Mouse (Mus musculus) layer of hippocampus, adult 2 months (tissue): ENCODE measurements at regions not wholly inside any gene's neighbourhood (a gene's known extent, or its start where the extent isn't known, plus 50 kb on each side); places are given as distances from the start of the nearest gene placed in this dataset.

ENCODE experiments used
- DNase-seq, 2 experiments: peaks; one replicate each; pipeline ENCODE4 v3.0.0; 2022; ENCODE audit warnings: low spot score in 2 of 2
- H3K27ac ChIP-seq: fragments of 200-600 bp; 2 replicates; pipeline ENCODE4 v1.8.1; 2022
- H3K4me3 ChIP-seq: fragments of 200-600 bp; 2 replicates; pipeline ENCODE4 v1.8.1; 2022; ENCODE audit warnings: mild to moderate bottlenecking
- CTCF ChIP-seq: fragments of 200-600 bp; conservative IDR thresholded peaks from 2 replicates; pipeline ENCODE4 v1.8.1; 2022; ENCODE audit warnings: antibody characterized with exemption, mild to moderate bottlenecking, moderate library complexity

GRCm38 (mm10) chr12:106514057-106514456 is 504.0 kb downstream of the Vrk1 start:
- no peak overlapping the region for H3K27ac ChIP-seq
- TF ChIP-seq CTCF: no peak
- H3K4me3 ChIP-seq: no peak overlapping the region
- no peak for DNase-seq

- no peak overlapping the region for H3K4me3 ChIP-seq
- H3K27ac ChIP-seq: no peak overlapping the region
- no peak for TF ChIP-seq CTCF
- no peak for DNase-seq
These were observed 505.3 kb downstream of the Vrk1 start for GRCm38 (mm10) chr12:106515257-106515788.

- TF ChIP-seq CTCF: no peak
- H3K27ac ChIP-seq: no peak overlapping the region
- DNase-seq: no peak
- no peak overlapping the region for H3K4me3 ChIP-seq
These were observed 509.1 kb downstream of the Vrk1 start for GRCm38 (mm10) chr12:106519141-106519540.

GRCm38 (mm10) chr12:106524411-106524810 is 514.4 kb downstream of the Vrk1 start:
- Histone ChIP-seq H3K27ac (no peak overlapping the region), H3K4me3 (no peak overlapping the region)
- TF ChIP-seq CTCF: no peak
- no peak for DNase-seq

- TF ChIP-seq CTCF: no peak
- no peak overlapping the region for H3K27ac ChIP-seq
- no peak overlapping the region for H3K4me3 ChIP-seq
- no peak for DNase-seq
These were observed 517.1 kb downstream of the Vrk1 start for GRCm38 (mm10) chr12:106527116-106527515.

GRCm38 (mm10) chr12:106527699-106528434 is 517.8 kb downstream of the Vrk1 start:
- Histone ChIP-seq H3K27ac (peak overlapping the region; percentile 4), H3K4me3 (no peak overlapping the region)
- TF ChIP-seq CTCF: no peak
- DNase-seq: peak in 1 of 2 experiments; percentile 18

GRCm38 (mm10) chr12:106528521-106528920 is 518.5 kb downstream of the Vrk1 start:
- TF ChIP-seq CTCF: no peak
- no peak overlapping the region for H3K27ac ChIP-seq
- no peak for DNase-seq
- no peak overlapping the region for H3K4me3 ChIP-seq

- DNase-seq: peak; percentile 29 to 34
- TF ChIP-seq CTCF: no peak
- Histone ChIP-seq H3K27ac (no peak overlapping the region), H3K4me3 (no peak overlapping the region)
These were observed 519.1 kb downstream of the Vrk1 start for GRCm38 (mm10) chr12:106529175-106529574.

GRCm38 (mm10) chr12:106535086-106535485 is 525.1 kb downstream of the Vrk1 start:
- H3K27ac ChIP-seq: no peak overlapping the region
- TF ChIP-seq CTCF: no peak
- DNase-seq: no peak
- no peak overlapping the region for H3K4me3 ChIP-seq

GRCm38 (mm10) chr12:106535628-106536288 is 525.7 kb downstream of the Vrk1 start:
- H3K4me3 ChIP-seq: no peak overlapping the region
- H3K27ac ChIP-seq: no peak overlapping the region
- no peak for TF ChIP-seq CTCF
- DNase-seq: no peak

GRCm38 (mm10) chr12:106536289-106536636 is 526.2 kb downstream of the Vrk1 start:
- no peak overlapping the region for H3K4me3 ChIP-seq
- no peak for TF ChIP-seq CTCF
- H3K27ac ChIP-seq: no peak overlapping the region
- no peak for DNase-seq

GRCm38 (mm10) chr12:106540003-106540402 is 530.0 kb downstream of the Vrk1 start:
- Histone ChIP-seq H3K4me3 (no peak overlapping the region), H3K27ac (no peak overlapping the region)
- no peak for DNase-seq
- no peak for TF ChIP-seq CTCF

- Histone ChIP-seq H3K27ac (no peak overlapping the region), H3K4me3 (no peak overlapping the region)
- no peak for DNase-seq
- no peak for TF ChIP-seq CTCF
These were observed 549.5 kb downstream of the Vrk1 start for GRCm38 (mm10) chr12:106559566-106559965.

- DNase-seq: no peak
- Histone ChIP-seq H3K27ac (no peak overlapping the region), H3K4me3 (no peak overlapping the region)
- no peak for TF ChIP-seq CTCF
These were observed 555.2 kb downstream of the Vrk1 start for GRCm38 (mm10) chr12:106565263-106565681.
